Mouse (Mus musculus) kidney, adult 9 months (tissue): ENCODE results near the gene Stard5.

Experiments used
- DNase-seq: peaks from one replicate; pipeline ENCODE4 v3.0.0; 2022

Stard5 gene

DNA sequence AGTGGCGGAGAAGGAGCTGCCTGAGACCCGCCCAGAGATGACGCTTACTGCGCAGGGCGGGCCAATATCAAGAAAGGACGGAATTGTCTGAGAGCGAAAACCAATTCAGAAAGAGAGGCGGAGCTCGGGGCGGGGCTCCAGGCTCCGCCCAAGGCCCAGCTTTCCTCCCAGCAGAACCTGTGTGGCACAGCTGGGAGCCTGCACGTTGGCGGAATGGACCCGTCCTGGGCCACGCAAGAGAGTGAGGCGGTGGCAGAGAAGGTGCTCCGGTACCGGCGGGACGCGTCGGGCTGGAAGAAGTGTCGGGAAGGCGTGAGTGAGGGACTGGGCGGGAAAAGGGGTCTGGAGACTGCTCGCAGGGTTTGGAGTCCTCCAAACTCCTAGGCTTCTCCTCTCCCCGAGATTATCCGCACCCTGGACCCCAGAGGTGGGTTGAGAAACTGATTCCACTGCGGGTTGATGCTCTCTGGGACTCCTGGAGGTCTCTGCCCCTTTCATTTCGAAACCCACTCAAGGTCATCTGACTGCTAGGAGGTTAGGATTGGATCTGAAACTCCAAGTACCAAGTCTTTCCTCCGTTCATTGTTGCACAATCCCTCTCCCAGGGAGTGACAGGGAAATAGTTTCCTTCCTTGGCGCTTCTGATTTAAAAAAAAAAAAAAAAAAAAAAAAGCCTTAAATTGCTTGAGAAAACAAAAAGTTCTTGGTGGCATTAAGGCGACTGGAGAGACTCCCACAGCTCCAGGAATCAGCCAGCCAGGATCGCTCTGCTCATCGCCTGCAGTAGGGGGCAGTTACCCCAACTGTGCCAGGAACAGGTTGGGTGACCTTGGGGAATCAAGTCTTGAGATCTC, at the start of gene Stard5:
Stard5 (plus strand) TSS at position 132 of the 854 bp plus-strand sequence.
- peak; percentile 98 for DNase-seq

DNA sequence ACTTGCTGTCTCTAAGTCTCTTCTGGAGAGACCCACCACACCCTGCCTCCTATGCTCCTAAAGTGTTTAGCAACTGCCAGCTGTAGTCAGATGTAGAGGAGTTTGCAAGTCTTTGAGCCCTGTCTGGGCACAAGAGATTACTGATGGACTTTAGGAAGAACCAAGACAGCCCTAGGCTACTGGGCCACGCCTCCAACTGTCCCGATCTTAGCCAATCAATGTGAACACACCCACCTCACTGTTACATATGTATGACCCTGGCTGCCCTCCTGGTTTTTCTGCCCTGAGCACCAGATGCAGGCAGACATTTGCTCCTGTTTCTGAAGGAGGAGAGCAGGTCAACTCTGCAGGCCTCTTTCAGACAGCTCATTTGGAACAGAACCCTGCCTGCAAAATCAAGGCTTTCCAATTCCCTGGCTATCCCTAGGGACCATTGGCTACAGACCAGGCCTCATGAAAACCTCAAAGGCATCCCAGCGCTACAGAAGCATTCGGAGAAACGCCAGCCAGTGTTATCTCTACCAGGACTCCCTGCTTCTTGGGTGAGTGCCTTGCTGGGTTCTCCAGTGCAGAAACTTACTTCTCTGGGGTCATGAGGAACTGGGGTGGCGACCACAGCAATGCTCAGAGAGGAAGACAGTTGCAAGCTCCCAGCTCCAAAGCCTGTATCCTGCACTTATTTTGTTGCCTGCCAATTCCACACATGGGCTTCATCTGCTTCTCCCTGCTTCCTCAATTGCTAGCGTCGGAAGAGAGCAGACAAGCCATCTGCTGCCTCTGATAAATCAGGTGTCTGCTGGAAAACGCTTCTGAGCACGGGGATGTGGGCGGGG, 46.9 kb upstream of the Stard5 start, which contains the start of gene Tmc3:
Tmc3 (plus strand) TSS at position 289 of the 833 bp plus-strand sequence.
- peak; percentile 28 for DNase-seq

DNA sequence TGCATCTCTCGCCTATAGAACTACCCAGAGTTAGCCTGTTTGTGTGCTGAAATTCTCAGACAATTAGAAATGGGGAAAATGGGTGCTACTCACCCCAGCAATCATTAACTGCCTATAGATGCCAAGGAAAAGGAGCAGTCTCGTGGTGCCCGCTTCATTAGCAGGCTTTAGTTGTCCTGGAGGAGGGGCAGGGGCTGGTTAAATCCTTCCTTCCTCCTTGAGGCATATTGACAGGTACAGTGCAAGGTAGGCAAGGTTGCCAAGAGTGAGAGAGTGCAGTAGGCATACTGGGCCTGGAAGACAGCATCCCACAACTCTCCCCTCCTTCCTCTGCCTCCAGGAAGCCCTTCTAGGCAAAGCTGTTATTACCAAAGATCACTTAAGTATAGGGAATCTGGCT, 37.7 kb upstream of the Stard5 start:
- no peak for DNase-seq

DNA sequence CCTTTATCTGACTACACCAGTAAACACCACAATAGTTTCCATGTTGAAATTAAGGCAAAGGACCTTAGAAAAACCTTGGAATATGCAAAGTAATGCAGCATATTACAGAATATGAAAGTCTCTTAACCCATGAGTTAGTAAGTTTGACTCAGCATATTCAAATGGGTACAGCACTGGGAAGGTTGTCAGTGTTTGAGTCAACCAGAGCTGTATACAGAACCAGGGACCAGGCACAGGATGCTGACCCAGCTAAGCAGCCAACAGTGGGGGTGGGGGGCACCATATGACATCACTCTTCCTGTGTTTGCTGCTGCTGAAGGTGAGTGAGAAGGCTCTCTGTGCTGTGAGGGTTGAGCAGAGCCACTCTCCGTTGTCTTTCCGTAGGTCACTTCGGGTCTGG, 34.7 kb upstream of the Stard5 start:
- no peak for DNase-seq

DNA sequence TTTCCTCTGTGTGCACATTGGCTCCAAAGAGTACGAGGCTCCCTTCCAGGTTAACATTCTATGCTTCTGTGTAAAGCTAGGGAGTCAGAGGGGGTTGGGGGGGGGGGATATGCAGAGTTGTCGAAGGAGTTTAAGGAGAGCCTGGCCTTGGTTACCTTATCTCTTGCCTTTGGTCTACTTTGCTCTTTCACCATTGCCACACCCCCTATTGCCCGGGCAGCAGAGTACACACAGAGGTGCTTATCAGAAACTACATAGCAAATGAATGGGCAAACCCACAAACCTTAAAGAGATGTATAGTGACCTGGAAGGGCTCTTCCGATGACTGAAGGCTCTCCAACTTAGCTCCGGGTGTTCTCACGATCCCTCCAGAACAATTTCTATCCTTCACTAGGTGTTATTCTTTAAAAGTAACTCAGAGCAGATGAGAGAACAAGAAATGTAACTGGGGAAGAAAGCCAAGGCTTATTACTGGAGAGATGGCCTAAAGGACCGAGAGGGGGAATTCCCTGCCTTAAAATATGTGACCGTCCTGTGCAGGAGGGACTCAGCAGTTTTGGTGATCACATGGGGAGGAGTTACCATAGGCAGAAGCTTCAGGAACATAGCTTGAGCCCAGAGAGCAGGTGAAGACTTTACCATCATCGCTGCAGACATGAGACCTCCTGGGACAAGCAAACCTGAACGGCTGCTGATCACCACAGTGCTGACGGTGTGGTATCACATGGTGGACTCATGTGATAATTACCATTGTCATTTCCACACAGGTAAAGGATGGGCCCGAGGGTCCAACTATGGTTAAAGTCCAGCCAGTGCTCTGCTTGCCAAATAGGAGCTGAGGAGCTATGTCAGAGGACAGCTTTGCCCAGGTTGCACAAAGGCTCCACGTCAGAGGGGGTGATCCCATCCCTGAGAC, 32.5 kb upstream of the Stard5 start:
- DNase-seq = no peak

DNA sequence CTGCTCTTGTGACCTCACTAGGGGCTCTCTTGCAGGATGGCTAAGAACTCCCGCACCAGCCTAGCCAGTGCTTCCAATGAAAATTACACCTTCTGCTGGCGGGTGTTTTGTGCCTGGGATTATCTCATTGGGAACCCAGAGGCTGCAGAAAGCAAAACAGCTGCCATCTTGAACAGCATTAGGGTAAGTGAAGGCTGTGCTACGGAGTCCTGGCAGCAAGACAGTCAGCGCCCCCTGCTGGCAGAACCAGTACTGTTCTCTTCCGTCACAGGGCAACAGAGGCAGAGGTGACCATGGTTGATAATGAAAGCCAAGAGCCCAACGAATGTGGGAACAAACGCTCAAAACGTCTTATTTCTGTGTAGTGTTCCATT, 31.9 kb upstream of the Stard5 start:
- DNase-seq = peak; percentile 42

DNA sequence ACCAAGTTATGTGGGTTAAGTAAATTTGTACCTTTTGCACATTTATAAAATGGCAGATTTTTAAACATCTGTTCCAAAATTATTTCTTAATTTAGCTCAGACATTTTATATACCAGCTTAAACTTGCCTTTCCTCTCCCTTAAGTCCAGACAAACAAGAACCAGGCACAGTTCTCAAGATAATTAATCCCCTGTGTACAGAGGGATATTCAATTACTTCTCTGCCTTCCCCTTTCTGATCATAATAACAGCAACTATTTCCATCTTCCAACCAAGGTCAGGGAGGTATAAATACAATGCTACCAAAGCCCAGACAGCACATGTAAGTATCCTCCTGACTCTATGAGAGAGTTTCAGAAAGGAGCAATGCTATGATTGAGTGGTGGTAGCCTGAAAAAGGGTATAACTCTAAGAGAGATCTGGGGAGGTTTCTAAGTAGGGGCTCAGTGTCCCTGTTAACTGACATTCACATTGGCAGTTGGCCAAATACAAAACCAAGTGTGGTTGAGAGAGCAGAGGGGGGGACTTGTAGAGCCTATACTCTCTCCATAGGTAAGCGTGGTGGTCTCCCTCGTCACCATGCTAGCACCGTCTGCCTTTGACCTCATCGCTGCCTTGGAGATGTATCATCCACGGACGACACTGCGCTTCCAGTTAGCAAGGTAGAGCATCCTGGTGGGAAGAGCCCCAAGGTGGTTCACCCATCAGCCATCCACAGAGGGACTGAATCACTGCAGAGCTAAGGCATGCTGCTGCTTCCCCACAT, 27.4 kb upstream of the Stard5 start:
- DNase-seq = no peak

DNA sequence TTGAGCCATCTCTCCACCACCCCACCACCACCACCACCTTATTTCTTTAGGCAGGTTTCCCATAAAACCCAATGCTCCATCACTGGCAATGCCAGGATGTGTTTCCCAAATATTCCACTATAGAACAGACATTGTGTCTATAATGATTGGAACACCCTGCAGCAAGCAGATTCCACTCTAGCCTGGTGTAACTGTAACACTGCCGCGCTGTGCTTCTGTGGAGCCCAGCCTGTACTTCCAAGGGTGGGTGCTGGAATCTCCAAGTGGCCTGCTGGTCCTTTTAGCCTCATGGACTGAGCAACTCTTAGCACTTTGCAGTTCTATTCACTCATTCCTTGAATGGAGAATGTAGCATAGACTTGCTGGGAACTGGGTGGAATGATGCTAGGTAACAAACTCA, 25.0 kb upstream of the Stard5 start:
- DNase-seq = no peak

DNA sequence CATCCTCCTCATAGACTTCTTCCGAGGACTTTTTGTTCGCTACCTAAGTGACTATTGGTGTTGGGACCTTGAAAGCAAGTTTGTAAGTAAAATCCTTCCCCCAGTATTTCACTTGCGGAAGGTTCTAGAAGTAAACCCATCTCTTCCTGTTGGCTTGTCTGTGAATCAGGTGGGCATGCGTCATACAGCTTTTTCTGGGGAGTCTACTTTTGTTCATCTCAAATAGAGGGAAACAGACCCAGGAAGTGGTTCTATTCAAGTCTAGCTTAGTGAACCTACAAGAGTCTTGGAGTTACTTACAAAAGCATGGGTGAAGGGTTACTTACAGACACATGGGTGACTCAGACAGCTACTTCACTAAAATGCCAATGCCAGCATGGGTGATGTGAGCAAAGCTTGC, 21.9 kb upstream of the Stard5 start:
- no peak for DNase-seq

DNA sequence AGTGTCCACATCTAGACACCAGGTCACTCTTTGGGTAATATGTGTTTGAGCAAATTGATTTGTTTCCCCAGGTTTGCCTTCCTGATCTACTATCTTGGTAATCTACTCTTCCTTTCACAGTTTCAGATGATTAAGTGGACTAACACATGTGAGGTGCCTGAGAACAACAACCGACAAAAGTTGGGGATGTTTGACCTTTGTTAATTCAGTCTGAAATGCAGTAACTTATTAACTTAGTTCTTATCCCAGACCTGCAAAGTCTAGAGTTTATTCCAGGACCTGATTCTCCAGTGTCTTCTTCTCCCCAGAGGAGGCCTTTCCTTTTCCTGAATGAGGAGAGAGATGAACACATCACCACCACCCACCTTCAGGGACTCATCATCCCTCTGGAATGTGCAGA, 19.9 kb upstream of the Stard5 start:
- peak; percentile 74 for DNase-seq

DNA sequence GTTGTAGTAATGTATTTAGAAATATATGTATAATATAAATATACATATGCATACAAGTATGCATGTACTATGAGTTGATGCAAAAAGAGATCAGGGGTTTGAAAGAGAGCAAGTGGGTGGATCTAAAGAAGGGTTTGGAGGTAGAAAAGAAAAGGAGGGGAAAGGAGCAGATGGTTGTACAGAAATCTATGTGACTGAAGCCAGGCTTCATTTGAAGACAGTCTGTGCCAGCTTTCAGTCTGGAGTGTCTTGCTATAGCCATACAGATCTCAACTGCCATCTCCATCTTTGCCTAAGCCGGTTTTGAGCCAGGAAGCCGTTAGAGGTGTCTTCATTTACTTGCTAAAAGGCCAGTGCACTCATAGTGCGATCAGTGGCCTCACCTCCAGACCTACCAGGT, 16.5 kb upstream of the Stard5 start:
- no peak for DNase-seq

DNA sequence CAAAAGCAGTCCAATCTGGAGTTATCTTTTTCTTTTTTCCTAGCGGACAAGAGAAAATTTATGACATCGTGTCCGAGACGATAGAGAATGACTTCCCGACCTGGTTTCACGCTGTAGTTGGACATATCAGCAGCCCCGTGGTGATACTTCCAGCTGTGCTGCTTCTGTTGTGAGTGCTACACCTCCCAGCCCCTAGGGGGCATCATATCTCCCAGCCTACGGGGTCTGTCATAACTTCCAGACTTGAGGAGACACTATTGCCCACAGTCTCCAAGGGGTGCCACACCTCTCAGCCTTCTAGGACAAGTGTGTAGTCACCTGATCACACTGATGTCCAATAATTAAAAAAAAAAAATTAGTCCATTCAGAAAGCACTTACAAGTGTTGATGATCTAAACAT, 15.9 kb upstream of the Stard5 start:
- DNase-seq = no peak

DNA sequence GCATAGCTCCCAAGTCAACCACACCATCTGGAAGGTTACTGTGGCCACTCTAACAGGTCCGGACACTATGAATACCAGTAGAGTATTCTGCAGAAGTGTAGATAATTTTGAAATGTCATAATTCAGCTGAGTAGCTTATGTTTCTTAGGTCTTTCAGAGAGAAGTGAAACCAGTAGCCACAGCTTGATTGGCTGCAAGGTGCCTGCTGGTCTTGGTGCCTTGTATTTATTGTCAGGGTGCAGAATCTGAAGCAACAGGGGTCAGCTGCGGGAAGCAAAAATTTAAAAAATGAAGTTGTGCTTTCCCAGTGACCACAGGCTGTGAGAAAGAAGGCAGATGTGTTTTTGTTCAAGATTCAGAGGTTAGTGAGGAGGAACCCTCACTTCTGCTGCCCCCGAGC, 15.5 kb upstream of the Stard5 start:
- no peak for DNase-seq

DNA sequence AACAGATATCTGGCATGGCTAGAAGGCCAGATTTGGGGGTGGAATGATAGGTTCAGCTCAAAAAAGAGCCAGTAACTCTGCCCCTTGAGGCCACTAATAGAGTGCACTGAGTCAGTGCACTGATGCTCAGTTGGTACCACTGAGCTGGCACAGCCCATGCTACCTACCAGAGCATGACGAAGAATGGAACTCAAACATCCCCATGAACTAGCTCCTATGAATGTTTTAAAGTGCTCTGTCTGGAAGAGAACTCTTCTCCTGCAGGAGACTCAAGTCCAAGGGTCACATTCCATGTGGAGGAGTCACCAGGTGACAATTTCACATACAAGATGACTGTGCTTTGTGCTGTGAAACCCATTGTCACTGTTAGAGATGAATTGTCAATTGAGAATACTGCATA, 13.1 kb upstream of the Stard5 start:
- peak; percentile 71 for DNase-seq

DNA sequence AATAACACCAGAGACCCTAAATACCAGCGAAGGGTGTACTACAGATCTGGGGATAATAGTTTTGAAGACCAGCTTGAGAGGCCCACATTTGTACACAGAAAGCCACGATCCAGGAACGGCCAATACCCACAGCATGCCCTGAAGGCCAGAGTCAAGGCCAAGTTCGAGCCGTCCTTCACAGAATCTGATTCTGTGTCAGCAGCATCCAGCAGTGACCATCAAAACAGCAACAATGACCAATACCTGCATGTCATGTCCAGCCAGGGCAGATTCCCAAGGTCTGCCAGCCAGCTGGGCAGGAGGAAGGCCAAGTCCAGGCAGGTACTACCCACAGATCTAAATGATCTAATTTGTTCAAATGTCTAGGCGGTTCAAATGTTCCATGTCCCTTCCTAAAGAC, 9.2 kb upstream of the Stard5 start:
- DNase-seq = no peak

DNA sequence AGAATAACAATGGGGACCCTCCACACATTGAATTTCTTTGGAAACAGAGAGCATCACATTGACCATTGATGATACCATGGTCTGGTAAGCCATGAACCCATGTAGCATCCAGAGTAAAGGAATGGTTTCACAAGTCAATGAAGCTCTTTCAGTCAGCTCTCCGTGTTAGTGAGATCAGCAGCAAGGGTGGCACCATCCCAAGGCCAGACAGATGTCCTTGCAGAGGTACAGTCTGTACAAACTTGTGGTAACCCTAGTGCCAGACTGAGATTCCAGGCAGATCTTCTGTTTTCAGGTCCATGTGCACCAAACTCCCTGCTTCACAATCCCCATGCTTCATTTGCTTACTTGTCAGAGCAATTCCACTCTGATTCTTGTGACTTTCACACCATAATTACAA, 7.7 kb upstream of the Stard5 start:
- DNase-seq = no peak

DNA sequence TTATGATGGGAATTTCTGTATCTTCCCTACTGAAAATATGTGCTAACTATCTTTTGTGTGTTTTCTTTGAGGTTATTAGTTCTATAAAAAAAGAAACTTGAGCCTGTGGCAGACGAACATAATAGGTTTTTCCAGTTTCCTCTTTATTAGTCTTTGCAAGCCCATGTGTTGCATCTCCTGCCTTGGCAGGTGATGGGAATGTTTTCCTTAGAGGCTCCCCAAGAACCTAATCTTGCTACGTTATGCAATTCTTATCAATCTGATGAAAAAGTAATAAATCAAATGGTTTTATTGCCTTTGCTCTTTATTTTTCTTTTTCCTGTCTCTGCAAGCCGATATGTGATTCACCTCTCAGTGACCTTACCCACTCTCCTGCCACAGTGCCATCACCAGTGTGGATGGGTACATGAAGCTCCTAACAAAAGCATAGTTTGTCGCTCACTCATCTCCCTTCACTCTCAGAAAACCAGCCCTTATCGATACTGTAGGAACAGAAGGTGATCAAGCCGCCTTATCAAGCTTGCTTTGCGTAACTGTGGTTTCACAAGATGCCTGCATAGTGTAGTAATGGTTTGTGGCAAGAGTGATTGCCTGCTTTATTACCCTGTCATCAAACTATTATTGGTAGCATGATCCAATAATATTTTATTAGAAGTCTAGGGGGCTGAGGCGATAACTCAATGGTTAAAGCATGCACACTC, 5.1 kb upstream of the Stard5 start:
- no peak for DNase-seq

DNA sequence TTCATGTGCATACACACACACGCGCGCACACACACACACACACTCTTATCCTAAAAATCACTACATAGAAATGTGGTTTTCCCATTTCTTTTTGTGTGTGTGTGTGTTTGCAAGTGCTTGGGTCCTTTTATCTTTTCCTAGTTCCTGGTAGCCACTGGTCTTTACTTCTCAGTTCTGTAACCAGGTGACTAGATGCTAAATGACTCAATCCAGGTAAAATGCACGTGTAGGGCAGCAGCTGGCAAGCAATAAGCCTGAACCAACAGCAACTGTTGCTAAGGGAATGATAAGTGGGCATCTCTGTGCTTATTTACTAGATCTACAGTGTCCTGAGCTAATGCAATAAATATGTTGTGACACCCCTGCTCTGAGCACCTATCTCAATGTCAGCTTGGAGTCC, 4.4 kb upstream of the Stard5 start:
- DNase-seq = no peak

DNA sequence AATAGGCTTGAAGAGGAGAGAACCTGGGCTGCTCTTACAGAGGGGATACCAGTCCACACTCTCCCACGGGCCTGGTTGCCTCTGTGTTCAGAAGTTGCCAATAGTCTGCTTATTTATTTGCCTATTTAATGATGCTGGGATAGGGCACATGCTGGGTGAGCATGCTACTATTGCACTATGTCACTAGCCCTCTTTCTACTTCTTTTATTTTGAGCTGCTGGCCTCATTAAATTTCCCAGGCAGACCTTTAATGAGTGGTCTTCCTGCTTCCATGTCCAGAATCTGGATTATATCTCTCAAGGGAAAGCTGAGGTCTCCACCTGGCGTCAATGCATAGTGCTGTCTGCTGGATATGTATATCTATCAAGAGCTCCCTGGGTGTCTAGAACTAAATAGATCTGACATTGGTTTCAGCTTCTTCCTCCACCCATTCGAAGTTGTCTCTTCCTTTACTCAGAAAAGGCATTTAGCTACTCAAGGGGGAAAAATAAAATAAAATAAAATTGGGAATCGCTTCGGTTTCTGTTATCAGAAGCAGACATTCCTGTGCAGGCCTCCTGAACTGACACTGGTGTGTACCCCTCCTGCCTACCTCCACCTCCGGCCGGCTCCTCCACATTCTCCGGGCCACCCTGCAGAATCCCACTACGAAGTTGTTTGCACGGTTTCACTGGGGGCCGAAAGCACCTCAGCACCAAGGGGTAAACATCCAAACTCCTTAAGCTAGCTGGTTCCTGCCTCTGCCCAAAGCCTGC, 509 bp upstream of the Stard5 start:
- no peak for DNase-seq

DNA sequence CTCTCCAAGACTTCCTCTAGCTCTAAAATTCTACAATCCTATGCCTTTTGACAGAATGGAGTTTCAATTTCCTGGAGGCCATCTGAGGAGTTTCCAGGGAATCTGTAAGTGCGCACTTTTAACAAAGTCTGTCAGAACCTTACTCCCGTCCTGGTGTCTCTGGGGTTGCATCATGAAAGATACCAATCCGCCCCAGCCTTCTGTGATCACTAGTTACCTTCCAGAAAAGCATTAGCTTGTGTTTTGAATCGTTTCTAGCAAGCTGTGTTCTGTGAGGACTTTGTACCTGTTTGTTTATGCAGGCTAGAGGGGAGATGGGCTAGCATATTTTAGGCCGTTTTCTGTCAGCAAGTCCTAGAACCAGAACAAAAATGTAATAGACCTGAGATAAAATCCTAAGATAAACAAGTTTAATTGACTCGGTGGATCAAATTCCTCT, 942 bp downstream of the Stard5 start:
- peak; percentile 55 for DNase-seq

DNA sequence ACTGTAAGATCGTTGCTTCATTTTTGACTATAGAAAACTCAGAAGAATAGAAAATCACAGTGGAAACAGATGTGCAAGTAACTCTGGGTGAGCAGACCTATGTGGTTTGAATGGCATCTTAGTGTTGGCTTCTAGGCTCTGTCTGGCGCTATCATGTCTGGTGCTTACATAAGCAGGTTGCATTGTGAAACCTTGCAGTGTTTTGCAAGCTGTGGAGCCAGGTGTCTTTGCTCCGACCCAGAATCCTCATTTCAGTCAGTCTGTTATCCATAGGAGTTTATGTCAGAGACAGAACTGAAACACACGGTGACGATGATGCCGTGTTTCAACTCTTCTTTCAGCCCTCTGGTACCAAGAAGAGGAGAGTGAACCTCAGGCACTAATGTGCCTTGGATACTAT, 2.1 kb downstream of the Stard5 start:
- DNase-seq = peak; percentile 58
